Mouse (Mus musculus): ENCODE results near the gene Ankrd11. TPM values are rescaled to one million over a fixed set of nuclear protein-coding genes. Genes with fewer than 3 reads are reported as not detected.

Ankrd11 gene
- polyA plus RNA-seq, 1 experiment, result 77.7 TPM

- DNase-seq (ENCODE audit: low read depth in 1 of 2, low spot score in 2 of 2), result no peak
- Histone ChIP-seq H3K27ac (ENCODE audit: insufficient read depth, low read length) (no peak overlapping the region), H3K27me3 (ENCODE audit: control insufficient read depth, insufficient read depth, low read length) (no peaks in the 10 kb centered on the region), H3K36me3 (ENCODE audit: control insufficient read depth, insufficient read depth, low read length) (peaks cover 16% of the 10 kb centered on the region), H3K4me3 (ENCODE audit: extremely low read depth, insufficient read depth, insufficient read length) (no peak overlapping the region), H3K4me1 (ENCODE audit: control insufficient read depth, insufficient read depth, insufficient read length) (no peaks in the 10 kb centered on the region; the same call in 1 of the 2 replicates)
- 87% methylated on average over 4 of the region's 4 CpGs for WGBS
- no peak for TF ChIP-seq CTCF (IDR thresholded peaks at IDR 0.05; ENCODE audit: extremely low read depth, insufficient read depth, insufficient read length, insufficient replicate concordance)
- TF ChIP-seq POLR2A (IDR thresholded peaks at IDR 0.05; ENCODE audit: low read depth, low read length), result no peak
These were observed 136.7 kb downstream of the Ankrd11 start for GRCm38 (mm10) chr8:122905346-122905745.

DNA sequence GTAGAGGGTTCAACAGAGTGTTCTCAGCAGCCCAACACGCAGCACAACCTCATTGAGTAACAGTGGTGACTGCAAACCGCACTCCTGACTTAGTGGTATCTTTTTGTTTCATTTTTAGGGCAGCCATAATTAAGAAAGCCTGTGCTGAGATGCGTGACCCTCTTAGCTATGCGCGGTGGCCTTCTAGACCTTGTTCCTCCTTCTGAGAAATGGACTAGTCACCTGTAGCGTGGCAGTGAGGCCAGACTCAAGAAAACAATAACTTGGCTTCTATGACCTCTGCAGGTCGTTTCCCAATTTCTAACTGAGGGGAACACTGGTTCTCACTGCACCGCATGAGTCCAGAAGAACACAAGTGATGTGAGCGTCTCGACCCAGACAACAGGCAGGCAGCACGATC, 137.6 kb downstream of the Ankrd11 start:
- peak overlapping the region; percentile 53 for H3K27ac ChIP-seq (ENCODE audit: insufficient read depth, low read length)
- 69% methylated on average over 11 of the region's 11 CpGs for WGBS

GRCm38 (mm10) chr8:122903002-122903401, 139.1 kb downstream of the Ankrd11 start:
- Histone ChIP-seq H3K27ac (ENCODE audit: insufficient read depth, low read length) (no peak overlapping the region), H3K27me3 (ENCODE audit: control insufficient read depth, insufficient read depth, low read length) (no peaks in the 10 kb centered on the region), H3K4me1 (ENCODE audit: control insufficient read depth, insufficient read depth, insufficient read length) (no peaks in the 10 kb centered on the region; the same call in 1 of the 2 replicates), H3K36me3 (ENCODE audit: control insufficient read depth, insufficient read depth, low read length) (peaks cover 28% of the 10 kb centered on the region), H3K4me3 (ENCODE audit: extremely low read depth, insufficient read depth, insufficient read length) (no peak overlapping the region)
- no peak for TF ChIP-seq CTCF (IDR thresholded peaks at IDR 0.05; ENCODE audit: extremely low read depth, insufficient read depth, insufficient read length, insufficient replicate concordance)
- TF ChIP-seq POLR2A (IDR thresholded peaks at IDR 0.05; ENCODE audit: low read depth, low read length), result no peak
- 96% methylated on average over 5 of the region's 5 CpGs for WGBS
- DNase-seq (ENCODE audit: low read depth in 1 of 2, low spot score in 2 of 2), result no peak

More for the DNA sequence above, 137.6 kb downstream of the Ankrd11 start:
- no peak for TF ChIP-seq CTCF (IDR thresholded peaks at IDR 0.05; ENCODE audit: extremely low read depth, insufficient read depth, insufficient read length, insufficient replicate concordance)
- TF ChIP-seq POLR2A (IDR thresholded peaks at IDR 0.05; ENCODE audit: low read depth, low read length), result no peak
- Histone ChIP-seq H3K36me3 (ENCODE audit: control insufficient read depth, insufficient read depth, low read length) (peaks cover 21% of the 10 kb centered on the region), H3K4me3 (ENCODE audit: extremely low read depth, insufficient read depth, insufficient read length) (no peak overlapping the region), H3K27me3 (ENCODE audit: control insufficient read depth, insufficient read depth, low read length) (no peaks in the 10 kb centered on the region), H3K4me1 (ENCODE audit: control insufficient read depth, insufficient read depth, insufficient read length) (no peaks in the 10 kb centered on the region; the same call in 1 of the 2 replicates)
- no peak for DNase-seq (ENCODE audit: low read depth in 1 of 2, low spot score in 2 of 2)

GRCm38 (mm10) chr8:122902581-122902980, 139.5 kb downstream of the Ankrd11 start:
- TF ChIP-seq POLR2A (IDR thresholded peaks at IDR 0.05; ENCODE audit: low read depth, low read length) (no peak), CTCF (IDR thresholded peaks at IDR 0.05; ENCODE audit: extremely low read depth, insufficient read depth, insufficient read length, insufficient replicate concordance) (no peak)
- Histone ChIP-seq H3K4me1 (ENCODE audit: control insufficient read depth, insufficient read depth, insufficient read length) (no peaks in the 10 kb centered on the region; the same call in 1 of the 2 replicates), H3K4me3 (ENCODE audit: extremely low read depth, insufficient read depth, insufficient read length) (no peak overlapping the region), H3K27ac (ENCODE audit: insufficient read depth, low read length) (no peak overlapping the region), H3K27me3 (ENCODE audit: control insufficient read depth, insufficient read depth, low read length) (no peaks in the 10 kb centered on the region), H3K36me3 (ENCODE audit: control insufficient read depth, insufficient read depth, low read length) (peaks cover 27% of the 10 kb centered on the region)
- no peak for DNase-seq (ENCODE audit: low read depth in 1 of 2, low spot score in 2 of 2)
- WGBS, result 89% methylated on average over 3 of the region's 3 CpGs

DNA sequence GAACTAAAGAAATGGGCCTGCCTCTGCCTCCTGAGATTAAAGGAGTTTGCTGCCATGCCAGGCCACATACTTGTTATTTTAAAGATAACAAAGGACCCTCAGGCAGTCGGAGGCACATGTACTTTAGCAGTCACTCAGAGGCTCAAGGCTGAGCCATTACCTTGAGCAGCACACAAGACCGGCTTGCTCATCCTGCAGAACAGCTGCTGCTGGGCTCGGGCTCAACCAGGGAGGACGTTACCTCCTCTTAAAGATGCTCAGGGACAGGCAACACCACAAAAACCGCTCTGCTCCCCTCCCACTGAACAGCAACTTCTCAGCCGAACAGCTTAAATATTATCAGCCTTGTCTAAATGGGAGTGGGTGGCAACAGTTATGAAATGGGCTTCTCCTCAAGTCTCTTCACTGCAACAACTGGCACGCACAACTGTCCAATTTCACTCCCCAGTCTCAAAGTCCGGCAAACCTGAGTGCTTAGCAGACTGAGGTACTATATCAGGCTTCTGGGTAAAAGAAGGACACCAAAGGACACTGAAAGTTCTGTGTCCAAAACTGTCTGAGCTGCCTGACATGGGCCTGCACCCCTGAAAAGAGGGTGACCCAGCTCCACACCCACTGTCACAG, 140.1 kb downstream of the Ankrd11 start:
- H3K27ac ChIP-seq (ENCODE audit: insufficient read depth, low read length), result no peak overlapping the region

DNA sequence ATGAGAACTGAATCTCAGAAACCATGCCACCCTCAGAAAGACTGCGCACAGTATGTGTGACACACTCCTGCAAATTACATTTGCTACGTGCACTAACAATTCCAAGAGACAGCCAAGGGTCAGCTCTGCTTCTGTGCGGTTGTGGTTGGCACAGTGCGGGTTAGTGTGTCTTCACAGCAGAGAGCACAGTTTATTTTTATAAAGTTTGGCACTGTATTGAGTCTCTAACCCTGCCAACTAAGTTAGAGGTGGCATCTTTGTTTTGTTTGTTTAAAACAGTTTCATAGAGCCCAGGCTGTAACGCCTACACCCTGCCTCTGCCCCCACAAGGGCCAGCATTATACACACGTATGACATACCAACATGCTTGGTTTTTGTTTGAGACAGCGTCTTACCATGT, 140.6 kb downstream of the Ankrd11 start:
- no peak overlapping the region for H3K27ac ChIP-seq (ENCODE audit: insufficient read depth, low read length)
- H3K4me1 ChIP-seq (ENCODE audit: control insufficient read depth, insufficient read depth, insufficient read length), result no peaks in the 10 kb centered on the region; the same call in 1 of the 2 replicates
- WGBS, result 92% methylated on average over 7 of the region's 7 CpGs

More for the DNA sequence above, 140.1 kb downstream of the Ankrd11 start:
- H3K4me1 ChIP-seq (ENCODE audit: control insufficient read depth, insufficient read depth, insufficient read length), result no peaks in the 10 kb centered on the region; the same call in 1 of the 2 replicates
- H3K27me3 ChIP-seq (ENCODE audit: control insufficient read depth, insufficient read depth, low read length), result no peaks in the 10 kb centered on the region
- TF ChIP-seq POLR2A (IDR thresholded peaks at IDR 0.05; ENCODE audit: low read depth, low read length) (no peak), CTCF (IDR thresholded peaks at IDR 0.05; ENCODE audit: extremely low read depth, insufficient read depth, insufficient read length, insufficient replicate concordance) (no peak)
- peaks cover 26% of the 10 kb centered on the region for H3K36me3 ChIP-seq (ENCODE audit: control insufficient read depth, insufficient read depth, low read length)
- no peak for DNase-seq (ENCODE audit: low read depth in 1 of 2, low spot score in 2 of 2)
- WGBS, result 88% methylated on average over 8 of the region's 8 CpGs
- no peak overlapping the region for H3K4me3 ChIP-seq (ENCODE audit: extremely low read depth, insufficient read depth, insufficient read length)

GRCm38 (mm10) chr8:122899085-122899484, 143.0 kb downstream of the Ankrd11 start:
- Histone ChIP-seq H3K4me3 (ENCODE audit: extremely low read depth, insufficient read depth, insufficient read length) (no peak overlapping the region), H3K36me3 (ENCODE audit: control insufficient read depth, insufficient read depth, low read length) (peaks cover 50% of the 10 kb centered on the region), H3K27me3 (ENCODE audit: control insufficient read depth, insufficient read depth, low read length) (no peaks in the 10 kb centered on the region), H3K4me1 (ENCODE audit: control insufficient read depth, insufficient read depth, insufficient read length) (no peaks in the 10 kb centered on the region; the same call in 1 of the 2 replicates), H3K27ac (ENCODE audit: insufficient read depth, low read length) (no peak overlapping the region)
- no peak for DNase-seq (ENCODE audit: low read depth in 1 of 2, low spot score in 2 of 2)
- TF ChIP-seq CTCF (IDR thresholded peaks at IDR 0.05; ENCODE audit: extremely low read depth, insufficient read depth, insufficient read length, insufficient replicate concordance) (no peak), POLR2A (IDR thresholded peaks at IDR 0.05; ENCODE audit: low read depth, low read length) (no peak)
- WGBS, result 89% methylated on average over 5 of the region's 5 CpGs

More for the DNA sequence above, 140.6 kb downstream of the Ankrd11 start:
- no peaks in the 10 kb centered on the region for H3K27me3 ChIP-seq (ENCODE audit: control insufficient read depth, insufficient read depth, low read length)
- H3K4me3 ChIP-seq (ENCODE audit: extremely low read depth, insufficient read depth, insufficient read length), result no peak overlapping the region
- H3K36me3 ChIP-seq (ENCODE audit: control insufficient read depth, insufficient read depth, low read length), result peaks cover 29% of the 10 kb centered on the region
- no peak for DNase-seq (ENCODE audit: low read depth in 1 of 2, low spot score in 2 of 2)
- TF ChIP-seq CTCF (IDR thresholded peaks at IDR 0.05; ENCODE audit: extremely low read depth, insufficient read depth, insufficient read length, insufficient replicate concordance) (no peak), POLR2A (IDR thresholded peaks at IDR 0.05; ENCODE audit: low read depth, low read length) (no peak)

Data from spleen, adult 2 months (tissue).